Mouse (Mus musculus): ENCODE measurements around the gene Cyp2u1.
A peak's percentile ranks its signal among the peaks of the same experiment; 100 is the strongest.
"Not testable (repeated sequence)": the region's sequence is repeated elsewhere in the genome, so short reads cannot be mapped to it uniquely, and the experiment has no call there.

Cyp2u1 gene

DNA sequence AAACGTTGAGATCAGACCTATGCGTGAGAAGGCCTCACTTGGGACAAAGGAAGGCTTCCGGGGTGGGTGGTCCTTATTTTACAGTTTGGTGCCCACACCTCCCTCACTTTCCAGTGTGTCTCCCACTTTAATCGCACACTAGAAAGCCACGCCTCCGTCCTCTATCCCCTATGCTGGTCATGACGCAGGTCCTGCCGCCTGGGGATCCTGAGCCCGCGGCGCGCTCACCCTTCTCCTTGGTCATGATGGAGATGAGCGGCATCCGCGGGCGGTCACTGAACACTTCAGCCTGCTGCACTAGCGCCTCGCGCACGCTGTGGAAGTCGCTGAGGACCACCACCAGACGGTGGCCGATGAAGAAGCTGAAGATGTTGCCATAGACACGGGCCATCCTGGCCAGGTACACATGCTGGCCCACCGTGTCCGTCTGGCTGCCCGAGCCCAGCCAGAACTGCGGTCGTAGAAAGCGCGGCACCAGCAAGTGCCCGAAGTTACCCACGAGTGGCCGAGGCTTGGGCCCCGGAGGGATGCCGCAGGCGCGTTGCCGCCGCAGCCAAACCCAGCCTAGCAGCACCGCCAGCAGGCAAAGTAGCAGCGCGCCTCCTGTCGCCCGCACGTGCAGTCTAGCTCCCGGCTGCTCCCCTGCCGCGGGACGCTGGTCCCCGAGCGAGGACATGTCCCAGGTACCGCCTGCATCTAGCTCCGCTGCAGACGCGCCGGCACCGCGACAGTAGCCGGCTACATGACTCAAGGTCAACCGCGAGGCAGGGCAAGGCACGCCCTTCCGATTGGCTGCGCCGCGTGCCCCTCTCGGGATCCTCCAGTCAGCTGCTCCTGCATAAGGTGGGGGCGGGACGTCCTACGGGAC, at the start of gene Cyp2u1:
Cyp2u1 (minus strand) TSS at position 776 of the 868 bp plus-strand sequence.
- peak; percentile 87 for DNase-seq (ENCODE audit: low spot score)

DNA sequence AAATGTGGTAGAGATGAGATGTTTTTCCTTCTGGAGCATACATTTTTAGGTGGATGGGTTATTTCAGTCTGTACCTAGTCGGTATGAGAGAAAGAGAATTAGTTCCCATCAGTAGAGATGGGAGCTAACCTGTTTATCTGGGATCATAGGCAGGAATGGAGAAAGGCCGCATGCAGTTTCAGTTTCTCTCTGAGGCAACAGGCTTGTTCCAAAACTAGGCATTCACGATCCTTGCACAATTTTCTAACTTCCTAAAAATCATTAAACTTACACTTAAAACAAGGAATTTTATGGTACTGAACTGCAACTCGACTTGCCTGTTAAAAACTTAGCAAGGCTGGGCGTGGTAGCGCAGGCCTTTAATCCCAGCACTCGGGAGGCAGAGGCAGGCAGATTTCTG, 47.5 kb upstream of the Cyp2u1 start:
- no peak for DNase-seq (ENCODE audit: low spot score)

DNA sequence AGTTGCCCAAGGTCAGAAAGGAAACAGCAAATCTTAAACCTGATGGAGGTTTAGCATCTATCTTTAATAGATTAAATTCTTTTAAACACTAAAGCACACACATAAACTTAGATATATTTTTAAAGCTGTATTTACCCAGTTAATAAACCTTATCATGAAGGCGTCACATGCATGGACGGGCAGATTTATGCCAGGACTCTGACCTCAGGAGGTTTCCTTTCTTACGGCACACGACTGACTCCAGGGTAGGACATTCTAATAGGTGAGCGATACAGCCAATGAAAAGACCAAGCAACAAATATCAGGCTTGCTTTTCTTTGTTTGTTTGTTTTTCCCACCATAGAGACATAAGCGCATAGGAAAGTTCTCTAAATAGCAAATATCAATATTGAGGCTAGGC, 46.0 kb upstream of the Cyp2u1 start:
- no peak for DNase-seq (ENCODE audit: low spot score)

DNA sequence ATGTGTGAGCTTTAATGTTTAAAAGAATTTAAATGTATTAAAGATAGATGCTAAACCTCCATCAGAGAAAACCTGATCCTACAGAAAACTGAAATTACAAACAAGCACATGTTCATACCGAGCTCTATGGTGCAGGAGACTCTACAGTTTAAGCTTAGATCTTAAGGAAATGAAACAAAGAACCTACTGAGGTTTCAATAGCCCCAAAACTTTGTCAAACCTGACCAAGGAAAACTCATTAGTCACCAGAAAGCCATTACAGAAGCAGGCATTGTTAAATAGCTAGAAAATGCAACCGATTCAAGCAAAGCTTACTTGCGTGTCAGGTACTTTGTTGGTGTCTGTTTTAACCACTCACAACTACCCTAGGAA, 45.5 kb upstream of the Cyp2u1 start:
- no peak for DNase-seq (ENCODE audit: low spot score)

DNA sequence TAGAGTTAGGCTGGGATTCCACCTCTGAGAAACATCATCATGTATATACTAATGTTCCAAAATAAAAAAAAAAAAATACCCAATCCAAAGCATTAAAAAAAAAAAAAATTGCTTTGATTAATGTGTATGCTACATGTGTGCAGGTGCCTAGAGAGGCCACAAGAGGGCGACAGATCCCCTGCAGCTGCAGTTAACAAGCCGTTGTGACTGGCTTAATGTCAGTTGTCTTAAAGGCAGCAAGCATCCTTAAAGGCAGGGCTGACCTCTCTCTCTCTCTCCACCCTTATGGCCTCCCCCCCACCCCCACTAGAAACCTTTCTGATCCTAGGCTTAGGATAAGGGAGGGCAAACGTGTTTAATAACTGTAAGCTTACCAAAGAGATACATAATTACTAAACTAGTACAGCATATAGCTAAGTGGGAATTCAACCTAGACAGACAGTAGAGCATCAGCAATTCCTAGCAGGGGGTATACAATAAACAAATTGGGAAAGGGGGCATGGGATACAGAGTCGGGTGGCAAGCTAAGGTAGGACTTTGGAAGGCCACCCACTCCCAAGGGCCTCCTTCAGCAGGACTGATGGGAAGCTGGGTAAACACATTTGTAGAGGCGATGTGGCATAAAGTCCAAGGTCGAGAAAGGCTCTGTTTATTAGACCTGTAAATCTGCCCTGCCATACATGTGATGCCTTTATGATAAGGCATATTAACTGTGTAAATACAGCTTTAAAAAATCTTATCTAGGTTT, 45.0 kb upstream of the Cyp2u1 start:
- peak; percentile 57 for DNase-seq (ENCODE audit: low spot score)

DNA sequence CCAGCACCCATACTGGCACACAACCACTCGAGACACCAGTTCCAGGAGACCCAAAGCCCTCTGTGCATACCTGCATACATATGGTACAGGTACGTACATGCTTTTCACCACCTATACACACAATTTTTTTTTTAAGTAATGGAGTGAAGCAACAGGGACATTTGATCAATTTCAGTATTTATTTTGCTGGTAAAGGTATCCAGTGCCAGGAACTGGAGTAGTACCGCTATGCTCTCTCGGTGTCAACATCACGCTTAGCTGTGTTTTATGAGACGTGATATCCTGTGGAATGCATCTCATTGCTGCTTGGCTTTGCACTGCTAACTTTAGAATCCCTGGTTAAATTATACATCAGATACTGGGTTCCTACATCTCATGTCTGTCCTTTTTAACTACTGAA, 42.9 kb upstream of the Cyp2u1 start:
- no peak for DNase-seq (ENCODE audit: low spot score)

DNA sequence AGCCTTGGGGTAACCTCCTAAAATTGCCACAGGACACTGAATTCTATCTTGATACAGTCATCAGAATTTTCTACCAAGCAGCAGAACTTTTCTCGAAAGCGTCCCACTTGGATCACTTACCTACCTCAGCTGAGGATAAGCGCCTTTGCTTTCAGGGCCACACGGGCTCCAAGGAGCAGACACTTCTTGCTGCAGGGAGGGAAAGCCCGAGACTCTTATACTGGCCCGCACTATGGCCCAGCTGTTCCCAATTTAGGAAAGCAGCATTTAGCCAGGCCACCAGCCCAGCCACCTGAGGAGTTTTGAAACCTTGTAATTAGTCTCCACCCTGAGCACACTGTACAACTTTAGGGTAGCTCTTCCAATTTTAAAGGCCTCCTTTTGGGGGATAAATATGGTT, 40.3 kb upstream of the Cyp2u1 start:
- no peak for DNase-seq (ENCODE audit: low spot score)

DNA sequence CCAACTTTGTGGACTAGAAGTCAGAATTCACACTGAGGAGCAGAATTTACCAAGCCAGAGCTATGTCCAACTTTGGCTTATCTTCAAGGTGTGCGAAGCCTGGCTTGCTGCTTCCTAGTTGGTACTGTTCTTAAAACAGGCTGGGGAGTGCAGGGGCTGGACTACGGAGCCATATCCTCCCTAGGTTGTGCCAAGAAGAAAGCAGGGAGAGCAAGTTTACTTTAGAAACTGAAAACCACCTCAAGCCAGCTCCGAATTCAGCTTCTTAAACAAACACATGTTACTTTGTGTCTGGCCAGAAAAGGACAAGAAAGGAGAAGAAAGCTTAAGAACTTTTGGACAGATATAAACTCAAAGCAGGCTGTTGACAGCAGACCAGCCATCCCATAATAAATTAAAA, 37.9 kb upstream of the Cyp2u1 start:
- DNase-seq (ENCODE audit: low spot score): no peak

DNA sequence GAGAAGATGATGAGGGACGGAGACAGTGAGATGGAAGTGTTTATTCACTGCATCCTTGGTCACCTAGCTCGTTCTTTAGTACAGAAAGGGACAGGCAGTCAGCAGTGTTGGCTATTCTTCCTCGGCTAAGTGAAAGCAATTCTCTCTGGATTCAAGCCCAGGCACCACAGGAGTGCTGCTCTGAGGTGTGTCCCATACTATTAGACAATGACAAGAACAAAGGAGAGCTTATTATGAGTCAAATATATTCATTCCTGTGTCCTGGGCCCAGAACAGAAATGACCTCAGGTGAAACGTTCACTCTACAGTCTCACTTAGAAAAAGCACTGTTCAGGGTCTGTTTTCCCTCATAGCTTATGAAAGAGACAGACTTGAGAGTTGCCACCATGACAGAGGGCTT, 36.3 kb upstream of the Cyp2u1 start:
- DNase-seq (ENCODE audit: low spot score): no peak

DNA sequence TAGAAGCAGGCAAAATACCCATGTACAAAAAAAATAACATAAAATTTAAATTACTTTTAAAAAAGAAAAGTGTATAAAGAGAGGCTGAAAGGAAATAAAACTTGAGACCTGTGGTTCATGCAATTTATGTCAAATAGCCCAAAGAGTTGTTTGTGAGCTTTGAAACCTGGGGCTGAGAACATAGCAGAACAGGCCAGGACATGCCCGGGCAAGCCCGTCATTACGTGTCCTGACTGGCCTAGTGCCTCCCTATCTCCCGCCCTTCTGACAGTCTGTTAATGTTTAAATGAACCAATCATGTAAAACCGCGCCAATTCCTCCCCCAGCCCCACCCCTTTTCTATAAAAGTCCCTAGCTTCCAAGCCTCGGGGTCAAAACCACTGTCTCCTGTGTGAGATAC, 34.7 kb upstream of the Cyp2u1 start:
- not testable (repeated sequence) for DNase-seq (ENCODE audit: low spot score)

DNA sequence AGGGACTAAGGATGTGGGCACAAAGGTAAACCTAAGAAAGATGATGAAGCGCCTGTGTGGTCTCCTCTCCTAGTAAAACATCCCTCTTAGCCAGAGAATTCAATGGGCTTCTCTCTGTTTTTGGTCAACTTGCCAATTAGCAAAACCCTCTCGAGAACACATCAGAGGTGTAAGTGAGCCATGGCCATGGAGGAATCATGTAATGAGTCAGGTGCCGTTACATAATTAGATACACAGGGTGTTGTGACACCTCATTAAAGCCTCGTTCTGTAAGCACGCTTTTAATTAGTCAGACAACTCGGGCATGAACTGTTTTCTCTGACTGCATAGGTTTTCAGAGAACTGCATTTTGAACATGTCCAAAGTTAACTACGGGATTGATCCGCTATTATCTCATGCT, 33.6 kb upstream of the Cyp2u1 start:
- DNase-seq (ENCODE audit: low spot score): no peak

DNA sequence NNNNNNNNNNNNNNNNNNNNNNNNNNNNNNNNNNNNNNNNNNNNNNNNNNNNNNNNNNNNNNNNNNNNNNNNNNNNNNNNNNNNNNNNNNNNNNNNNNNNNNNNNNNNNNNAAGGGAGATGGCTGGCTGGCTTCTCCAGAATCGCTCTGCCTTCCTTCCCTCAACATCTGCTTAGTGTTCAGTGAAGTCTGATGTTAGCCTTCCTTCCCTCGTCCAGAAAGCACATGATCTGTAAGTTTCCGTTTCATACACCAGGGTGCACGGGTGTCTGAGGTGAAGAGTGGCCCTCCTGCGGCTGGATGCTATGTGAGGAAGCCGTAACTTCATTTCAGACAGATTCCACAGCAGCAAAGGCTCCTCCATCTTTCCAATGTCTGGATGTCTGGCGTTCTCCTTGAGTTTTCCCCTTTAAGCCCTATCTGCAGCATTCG, 32.1 kb upstream of the Cyp2u1 start:
- DNase-seq (ENCODE audit: low spot score): no peak

DNA sequence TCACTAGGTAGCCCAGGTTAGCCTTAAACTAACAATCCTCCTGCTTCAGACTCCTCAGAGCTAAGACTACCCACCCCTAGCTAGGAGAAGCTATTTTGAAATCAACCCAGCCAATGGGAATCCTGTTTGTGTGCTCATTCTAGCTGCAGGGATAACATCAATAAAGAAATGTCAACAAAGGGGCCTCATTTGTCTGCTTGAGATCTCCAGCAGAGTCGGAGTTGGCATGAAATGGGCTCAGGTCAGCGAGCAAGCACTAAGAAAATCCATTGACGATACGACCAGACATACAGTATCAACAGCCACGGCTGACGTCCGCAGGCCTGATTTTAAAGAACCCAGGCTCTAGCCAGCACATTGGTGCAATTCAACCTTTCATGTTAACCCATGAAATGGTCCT, 24.2 kb upstream of the Cyp2u1 start:
- no peak for DNase-seq (ENCODE audit: low spot score)

DNA sequence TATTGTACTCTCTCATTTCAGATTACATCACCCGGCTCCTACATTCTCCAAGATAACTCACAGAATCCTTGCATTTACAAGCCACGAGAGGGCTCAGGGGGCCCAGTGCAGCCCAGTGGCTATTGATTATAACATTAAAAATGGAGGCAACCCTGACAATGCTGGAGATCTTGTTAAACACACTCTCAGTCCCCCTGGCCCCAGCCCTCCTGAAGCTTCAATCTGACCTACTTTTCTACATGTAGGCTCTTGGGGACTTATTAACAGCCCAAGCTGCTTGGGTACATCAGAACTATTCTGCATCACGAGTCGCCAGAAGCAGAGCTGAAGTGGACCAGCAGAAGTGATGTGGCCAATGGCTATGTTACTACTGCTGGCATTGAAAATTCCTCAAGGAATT, 23.6 kb upstream of the Cyp2u1 start:
- DNase-seq (ENCODE audit: low spot score): no peak

DNA sequence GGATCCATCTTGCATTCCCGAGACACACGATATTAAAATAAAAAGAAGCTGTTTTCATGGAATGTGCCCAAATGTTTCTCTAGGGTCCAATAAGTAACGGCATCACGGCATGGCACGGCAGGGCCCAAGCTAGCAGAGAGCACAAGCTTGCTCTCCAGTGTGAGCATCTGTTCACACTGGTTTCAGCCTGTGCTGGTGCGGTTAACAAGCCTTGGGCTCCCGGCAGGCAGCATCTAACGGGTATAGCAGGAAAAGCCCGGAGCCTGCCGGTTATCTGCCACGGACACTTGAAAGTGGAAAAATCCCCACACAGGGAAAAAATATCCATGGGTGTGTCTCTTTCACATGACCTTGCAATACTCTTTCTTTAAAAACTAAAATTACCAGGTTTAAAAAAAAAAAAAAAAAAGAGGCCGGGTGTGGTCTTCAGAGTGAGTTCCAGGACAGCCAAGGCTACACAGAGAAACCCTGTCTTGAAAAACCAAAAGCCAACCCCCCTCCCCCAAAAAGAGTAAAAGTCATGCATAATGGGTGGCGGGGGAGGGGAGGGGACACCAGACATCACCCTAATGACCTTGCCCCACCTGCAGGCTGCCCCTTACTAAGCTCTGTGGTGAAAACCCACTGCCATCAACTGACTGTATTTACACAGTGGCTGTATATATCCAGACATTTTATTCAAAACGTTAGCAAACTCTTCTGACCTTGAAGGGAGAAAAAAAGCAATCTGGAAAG, 19.2 kb upstream of the Cyp2u1 start:
- no peak for DNase-seq (ENCODE audit: low spot score)

DNA sequence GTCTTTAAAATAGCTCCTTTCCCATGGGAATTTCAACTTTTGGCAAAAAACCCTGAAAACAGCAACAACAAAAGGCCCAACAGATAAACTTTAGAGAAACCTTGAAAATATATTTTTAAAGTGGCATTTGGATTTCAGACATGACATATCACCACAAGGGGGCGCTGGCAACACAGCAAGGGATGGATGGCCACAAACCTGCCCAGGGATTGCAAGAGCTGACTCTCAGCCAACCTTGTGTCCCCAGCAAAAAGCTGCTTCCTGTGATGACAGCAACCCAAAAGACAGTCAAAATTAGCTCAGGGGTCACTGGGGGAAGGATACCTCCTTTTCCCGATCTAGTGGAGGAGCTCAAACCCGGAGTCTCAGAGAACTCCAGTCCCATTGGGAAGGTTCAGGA, 17.2 kb upstream of the Cyp2u1 start:
- peak; percentile 92 for DNase-seq (ENCODE audit: low spot score)

DNA sequence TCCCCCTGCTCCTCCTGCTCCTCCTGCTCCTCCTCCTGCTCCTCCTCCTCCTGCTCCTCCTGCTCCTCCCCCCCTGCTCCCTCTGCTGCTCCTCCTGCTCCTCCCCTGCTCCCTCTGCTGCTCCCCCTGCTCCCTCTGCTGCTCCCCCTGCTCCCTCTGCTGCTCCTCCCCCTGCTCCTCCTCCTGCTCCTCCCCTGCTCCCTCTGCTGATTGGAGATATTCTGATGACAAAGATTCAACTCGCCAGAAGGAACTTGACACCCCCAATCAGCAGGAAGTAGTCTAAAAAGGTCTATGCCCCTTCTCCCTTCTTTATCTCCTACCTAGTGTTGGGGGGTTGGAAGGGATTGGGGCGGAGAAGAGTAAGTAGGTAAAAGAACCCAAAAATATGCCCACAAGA, 15.2 kb upstream of the Cyp2u1 start:
- DNase-seq (ENCODE audit: low spot score): no peak

DNA sequence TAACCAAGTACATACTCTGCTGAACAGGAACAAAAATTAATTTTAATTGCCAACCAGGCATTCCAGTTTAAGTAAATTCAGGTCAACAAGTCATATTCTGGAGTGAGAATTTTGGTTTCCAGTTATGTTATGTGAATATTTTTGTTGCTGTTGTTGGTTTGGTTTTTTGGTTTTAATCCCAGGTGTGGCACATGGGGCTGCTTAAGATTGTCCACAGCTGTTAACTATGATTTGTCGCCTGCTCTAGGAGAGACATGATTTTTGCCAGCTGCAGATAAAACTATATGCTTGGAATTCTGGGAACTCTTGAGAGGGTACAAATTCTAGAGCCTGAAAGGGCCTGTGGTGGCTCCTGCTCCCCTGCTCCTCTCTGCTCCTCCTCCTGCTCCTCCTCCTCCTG, 14.1 kb upstream of the Cyp2u1 start:
- no peak for DNase-seq (ENCODE audit: low spot score)

DNA sequence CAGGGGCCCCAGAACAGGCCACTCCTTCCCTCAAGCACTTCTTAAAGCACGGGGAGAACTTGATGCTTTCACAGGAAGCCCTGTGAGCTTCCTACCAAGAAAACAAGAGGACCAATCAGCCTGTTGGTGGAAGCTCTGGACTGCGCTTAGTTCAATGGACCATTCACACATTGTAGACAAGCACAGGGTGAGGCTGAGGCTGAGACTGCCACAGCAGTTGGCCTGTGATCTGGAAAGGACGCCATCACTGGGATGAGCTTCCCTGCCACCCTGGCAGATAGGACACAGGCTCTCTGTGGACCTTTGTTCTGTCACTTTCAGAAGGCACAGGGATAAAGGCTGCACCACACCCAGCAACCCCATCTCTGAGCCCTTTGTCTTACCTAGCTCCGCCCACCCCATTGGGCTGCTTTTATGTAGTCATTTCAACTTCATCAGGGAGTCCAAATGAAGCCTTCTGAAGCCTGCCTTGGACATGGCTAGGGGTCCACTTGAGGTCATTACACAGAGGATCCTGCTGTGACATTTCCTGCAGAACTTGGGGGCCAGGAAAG, 13.0 kb upstream of the Cyp2u1 start:
- no peak for DNase-seq (ENCODE audit: low spot score)

DNA sequence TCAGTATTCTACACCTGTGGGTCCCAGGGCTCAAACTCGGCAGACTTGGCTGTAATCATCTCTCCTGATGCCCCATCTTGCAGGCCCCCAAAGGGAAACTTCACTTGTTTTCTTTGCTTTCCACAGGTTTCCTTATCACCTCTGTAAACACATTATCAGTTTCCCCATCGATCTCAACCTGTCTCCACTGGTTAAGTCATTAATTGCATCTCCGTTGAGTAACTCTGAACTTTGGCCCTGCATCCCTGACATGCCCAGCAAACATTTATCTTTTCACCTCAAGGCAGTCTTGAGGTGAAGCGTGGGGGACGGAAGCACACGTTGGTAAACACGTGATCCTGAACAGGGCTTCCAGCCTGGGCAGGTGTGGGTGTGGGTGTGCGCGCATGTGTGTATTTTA, 9.3 kb upstream of the Cyp2u1 start:
- DNase-seq (ENCODE audit: low spot score): no peak

DNA sequence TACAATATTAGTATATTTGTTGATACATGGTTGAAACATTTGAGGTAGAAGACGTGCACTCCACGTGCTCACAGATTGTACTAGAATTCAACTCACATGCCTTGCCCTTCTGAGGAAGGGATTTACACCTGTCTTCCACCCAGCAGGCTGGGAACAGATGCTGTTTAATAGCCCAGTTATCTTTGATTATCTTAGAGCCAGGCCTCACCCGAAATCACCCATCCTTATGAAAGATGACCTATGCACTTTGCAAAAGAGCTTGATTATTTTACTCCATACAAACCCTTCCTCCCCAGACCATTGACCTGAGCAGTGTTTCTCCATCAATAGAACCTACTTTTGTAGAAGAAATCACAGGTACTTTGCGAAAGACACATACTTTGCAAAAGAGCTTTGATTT, 7.5 kb upstream of the Cyp2u1 start:
- no peak for DNase-seq (ENCODE audit: low spot score)

DNA sequence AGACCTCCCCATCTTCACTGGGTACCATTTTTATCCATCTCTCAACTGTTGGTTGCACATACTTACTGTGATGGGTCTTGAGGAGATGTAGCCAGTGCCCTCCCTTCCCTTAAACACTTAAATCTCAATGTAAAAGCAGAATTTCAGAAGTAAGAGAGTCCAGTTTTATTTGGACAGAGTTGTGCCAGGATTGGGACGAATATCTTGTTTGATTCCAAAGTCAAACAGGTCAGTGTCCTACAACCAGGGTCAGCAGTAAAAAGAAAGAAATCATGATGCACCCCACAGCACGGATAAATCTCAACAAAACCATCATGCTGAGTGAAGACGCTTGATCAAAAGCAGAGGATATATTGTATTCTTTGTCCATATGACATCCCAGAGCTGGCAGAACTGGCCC, 4.8 kb upstream of the Cyp2u1 start:
- no peak for DNase-seq (ENCODE audit: low spot score)

DNA sequence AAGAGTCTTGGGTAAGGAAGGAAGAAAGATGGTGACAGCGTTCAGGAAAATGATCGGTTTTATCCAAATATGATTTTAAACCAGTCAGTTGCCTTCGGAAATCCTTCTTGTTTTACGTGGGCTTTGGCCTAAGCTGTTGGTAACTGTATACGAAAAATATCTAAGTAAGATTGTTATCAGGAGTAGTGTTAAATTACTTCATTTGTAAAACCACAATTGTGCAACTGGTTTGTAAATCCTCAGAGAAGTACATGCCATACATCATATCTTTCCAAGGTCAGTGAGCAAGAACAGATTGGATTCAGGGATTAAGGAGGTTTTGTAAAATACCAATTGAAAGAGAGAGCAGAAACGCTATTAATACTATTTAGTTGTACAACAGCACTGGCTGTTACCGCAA, 3.2 kb upstream of the Cyp2u1 start:
- no peak for DNase-seq (ENCODE audit: low spot score)
